Mouse (Mus musculus) hindlimb bud, embryonic 11.5 days (tissue): ENCODE measurements around the gene Gm49395.

ENCODE experiments used
- DNase-seq: peaks from one replicate; pipeline ENCODE4 v3.0.0-alpha.2; 2012; ENCODE audit warnings: low read depth, low spot score; ENCODE audit errors: extremely low spot score

The Gm49395 gene

DNA sequence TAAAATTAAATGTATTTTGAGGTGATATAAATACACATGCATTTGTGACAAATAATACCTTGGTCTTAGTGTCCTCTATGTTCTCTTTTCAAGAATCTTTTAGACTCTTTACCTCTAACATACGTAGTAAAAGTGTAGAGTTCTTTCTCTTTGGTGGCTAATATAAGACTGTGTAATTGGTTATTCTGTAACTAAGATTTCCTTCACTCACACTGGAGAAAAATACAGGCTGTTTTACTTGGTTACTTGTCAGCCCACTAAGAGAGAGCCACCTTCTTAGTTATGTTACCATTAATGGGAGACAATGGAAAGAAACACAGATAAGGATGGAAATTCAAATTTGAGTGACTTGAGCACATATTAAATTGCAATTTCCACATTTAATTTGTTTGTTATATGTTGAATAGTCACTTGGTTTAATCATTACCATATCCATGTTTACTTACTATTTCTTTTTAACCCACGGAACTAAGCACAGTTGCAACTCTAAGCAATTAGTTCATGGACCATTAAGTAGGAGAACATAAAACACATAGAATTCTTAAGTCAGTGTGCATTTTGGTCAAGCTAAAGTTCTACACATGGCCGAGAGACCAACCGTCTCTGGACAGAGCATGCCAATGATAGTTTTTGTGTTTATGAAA, 34.3 kb downstream of the Gm49395 start:
- DNase-seq = no peak

DNA sequence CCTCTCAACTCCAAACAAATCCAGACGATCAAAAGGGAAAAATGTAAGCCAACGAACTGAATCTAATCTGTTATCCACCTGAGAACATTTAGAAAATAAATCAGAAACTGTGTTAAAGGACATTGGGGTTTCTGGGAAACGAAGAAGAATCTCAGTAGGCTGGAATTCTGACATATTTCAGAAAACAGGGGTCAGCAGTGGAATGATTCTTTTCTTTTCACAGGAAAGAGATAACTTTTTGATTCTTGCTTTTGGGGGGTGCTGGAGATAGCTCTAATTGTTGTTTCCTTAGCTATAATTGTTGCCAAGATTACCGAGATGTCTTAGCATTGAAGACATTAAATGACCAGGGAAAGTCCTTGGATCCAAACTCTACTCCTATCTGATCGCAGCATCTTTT, 44.2 kb downstream of the Gm49395 start:
- DNase-seq = no peak

DNA sequence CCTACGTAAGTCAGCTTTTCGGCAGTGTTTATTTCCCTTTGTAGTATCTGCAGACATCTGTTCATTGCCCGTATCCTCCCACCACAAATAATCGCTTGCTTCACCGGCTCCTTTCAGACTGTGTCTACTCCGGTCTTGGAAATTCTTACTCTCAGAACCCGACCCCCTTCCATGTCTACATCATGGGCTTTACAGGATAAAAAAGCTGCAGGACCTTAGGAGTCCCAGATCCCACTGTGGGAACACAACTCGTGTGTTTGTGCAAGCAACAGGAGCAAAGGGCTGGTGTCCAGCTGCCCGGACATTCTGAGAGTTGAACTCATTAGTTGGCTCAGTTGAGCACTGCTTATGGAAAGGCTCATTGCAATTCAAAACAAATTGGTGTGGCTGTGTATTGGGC, 46.9 kb downstream of the Gm49395 start:
- DNase-seq = no peak

DNA sequence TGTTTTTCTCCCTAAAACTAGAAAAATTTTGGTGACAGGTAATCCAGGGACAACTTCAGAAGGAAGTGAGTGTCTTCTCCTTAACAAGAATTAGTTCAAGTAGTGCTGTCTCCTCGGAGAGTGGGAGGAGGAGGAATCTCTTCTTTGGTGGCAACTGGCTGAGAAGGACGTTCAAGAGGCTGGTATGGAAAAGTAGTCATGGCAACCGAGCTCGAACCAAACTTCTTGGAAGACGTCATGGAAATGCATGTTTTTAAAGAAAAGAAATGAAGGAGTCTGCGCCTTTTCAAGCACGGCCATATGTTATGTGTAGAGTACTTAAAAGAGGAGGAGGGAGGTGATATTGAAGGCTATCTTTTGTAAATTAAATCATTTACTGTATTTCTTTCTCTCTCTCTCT, 49.2 kb downstream of the Gm49395 start:
- no peak for DNase-seq

DNA sequence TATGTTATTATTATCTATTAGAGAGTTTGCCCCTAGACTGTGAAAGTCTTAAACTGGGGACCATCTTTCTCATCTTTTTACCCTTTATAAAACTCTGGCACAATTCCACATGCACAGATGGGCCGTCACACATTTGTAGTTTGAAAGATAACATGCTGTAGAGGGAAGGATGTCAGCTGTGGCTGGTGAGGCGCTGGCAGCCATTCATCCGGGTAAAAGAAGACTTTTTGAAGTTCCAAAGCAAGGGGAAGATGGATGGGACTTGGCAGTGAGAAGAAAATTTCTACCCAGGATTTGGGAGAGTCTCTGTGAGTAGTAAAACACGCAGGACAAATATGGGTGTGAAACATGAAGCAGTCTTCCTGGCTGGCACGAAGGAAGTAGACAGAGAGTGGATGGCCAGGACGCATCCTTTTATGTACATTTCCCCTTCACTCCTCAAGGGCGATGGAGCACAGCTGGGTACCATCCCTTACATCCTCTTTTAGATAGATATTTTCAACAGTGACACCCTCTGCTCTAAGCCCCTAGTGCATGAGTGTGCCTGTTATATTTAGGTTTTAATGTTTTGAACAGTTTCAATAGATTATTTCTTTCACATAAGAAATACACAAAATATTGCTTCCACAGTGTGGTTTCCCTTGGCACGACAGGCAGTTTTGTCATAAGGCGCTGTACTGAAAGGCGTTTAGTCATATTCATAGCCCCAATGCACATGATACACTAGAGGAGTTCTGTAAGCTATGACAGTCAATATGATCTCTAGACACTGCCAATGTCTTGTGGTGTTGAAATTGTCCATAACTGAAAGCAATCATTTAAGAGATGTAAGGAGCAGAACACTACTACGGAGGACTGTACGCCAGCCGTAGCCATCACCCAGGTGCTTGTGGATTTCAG, 50.8 kb downstream of the Gm49395 start:
- no peak for DNase-seq

DNA sequence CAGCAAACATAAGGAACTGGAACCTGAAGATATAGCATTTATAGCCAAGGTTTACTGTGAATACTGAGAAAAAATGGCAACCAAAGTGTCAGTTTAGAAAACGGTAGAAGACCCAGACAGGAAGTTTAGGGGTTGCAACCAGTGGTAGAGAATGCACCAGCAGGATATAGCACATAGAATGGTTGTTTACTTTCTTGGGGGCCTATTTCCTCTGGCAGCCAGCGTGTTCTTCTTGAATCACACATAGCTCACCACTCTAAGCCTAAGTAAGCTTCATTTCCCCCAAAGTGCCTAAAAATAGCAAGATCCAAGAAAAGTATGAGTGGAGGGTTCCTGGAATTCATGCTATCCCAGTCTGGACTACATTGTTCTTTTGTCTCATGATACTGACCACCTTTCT, 59.1 kb downstream of the Gm49395 start:
- no peak for DNase-seq

DNA sequence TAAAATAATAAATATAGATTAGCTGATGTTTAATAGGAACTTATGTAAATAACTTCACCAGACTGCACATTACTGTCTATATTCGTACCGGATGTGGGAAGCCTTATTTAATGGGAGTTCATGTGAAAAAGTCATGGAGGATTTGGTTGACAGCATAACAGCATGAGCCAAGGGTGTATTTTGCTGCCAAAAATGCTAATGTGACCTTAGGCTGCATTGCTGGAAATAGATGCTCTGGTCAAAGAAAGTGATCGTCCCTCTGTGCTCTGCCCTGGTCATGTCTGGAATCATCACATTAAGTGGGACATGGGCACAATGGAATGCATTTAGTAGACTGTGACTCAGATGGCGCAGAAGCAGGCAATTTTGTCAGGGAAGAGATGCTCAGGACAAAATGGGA, 64.4 kb downstream of the Gm49395 start:
- DNase-seq = no peak

DNA sequence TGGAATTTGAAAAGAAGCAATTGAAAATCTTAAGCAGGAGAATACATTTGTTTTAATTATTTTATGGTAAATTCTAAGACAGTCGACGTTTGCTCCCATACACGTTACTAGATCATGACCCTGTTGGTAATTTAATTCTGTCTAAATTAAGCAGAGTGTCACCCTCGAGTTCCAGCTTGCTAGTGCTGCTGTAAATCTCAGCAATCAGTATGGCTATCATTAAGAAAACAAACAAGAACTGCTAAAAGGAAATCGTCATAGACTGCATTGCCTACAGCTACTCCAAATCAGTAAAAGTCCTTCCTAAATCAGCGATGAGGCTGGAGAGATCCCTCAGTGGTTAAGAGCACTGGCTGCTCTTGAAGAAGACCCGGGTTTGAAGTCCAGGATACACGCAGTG, 66.3 kb downstream of the Gm49395 start:
- no peak for DNase-seq

DNA sequence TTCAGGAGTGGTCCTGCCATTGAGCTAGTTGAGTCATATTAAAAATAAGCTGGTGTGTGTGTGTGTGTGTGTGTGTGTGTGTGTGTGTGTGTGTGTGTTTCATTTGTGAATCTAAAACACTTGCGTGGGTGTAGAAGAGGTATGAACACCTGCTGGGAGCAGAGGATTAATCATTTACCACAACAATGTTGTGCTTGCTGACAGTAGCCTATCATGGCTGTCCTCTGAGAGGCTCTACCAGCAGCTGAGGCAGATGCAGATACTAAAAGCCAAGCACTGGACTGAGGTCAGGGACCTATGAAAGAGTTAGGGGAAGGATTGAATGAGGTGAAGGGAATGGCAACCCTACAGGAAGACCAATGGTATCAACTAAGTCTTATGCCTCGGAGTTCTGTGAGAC, 68.6 kb downstream of the Gm49395 start:
- DNase-seq = no peak

DNA sequence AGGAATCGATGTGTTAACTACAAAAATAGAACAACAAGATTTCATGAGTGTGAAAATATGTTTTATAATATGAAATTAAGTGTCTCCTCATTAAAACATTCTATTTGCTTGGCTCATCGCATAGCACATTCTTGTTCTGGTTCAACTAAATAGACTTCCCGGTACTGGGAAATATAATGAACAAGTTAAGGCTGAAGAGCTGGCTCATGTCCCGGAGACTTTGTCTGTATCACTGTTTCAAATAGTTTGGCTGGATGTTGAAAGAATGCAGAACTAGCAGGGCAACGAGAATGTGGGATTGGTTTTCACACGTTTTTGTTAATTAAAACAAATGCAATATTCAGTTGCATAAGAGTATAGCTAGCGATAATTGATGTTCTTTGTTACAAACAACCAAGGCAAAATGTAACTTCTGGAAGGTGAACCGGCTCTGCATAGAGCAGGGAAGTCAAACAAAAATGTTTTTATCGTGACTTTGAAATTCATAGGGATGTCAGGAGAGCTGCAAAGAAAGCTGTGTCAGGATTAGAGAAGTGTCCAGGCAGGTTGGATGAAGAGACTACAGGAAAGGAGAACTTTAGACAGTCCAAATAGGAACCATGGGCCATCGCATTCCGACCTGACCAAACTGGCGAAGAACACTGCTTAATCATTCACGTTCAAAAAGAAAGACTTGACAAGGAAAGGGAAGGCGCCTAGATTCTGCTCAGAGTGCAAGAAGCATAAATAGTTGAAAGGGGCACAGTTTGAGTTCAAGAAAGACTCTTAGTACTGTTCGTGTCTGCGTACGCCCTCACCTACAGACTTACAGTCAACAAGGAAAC, 70.3 kb downstream of the Gm49395 start:
- DNase-seq = no peak

DNA sequence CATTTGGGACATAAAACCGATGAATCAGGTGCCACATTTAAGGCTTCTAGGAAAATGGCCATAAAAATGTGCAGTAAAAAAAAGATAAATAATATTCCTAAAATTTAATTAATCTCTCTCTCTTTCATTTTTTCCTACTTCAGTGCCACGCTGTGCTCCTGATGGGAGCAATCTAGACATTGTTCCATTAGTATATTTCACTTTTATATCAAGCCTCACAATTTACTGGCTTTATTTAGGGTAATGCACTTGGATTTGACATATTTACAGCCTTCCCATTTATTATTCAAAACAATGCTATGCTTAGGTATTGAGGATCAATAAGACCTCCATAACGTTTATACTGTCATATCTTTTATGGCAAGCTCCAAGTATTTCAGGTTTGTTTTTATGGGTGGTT, 76.3 kb downstream of the Gm49395 start:
- DNase-seq = no peak

DNA sequence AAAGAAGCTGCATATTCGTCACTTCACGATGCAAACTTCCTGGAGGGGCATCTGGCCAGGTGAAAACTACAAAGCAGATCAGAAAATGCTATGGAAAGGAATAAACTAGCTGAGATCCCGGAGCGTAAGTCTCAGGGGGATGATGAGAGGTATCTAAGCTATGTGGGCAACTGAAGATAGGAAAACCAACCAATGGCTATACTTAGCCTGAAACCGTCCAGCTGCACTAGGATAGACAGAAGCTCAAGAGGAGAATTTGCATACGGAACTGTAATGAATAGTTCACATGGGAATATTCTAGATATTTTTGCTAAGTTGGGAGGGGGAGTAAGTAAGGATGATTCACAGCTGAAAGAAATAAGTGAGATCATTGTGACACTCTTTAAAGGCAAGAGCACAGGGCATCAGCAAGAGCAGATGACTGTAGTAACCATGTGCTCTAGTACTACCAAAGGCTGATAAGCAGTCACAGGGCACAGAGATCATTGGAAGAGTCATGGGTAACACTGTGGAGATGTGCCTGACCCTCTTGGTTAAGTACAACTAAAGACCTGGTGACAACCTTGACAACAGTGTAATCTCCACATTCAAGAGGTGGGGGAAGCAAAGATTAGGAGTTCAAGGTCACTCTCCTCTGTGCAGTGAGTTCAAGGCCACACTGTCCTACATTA, 79.5 kb downstream of the Gm49395 start:
- DNase-seq = no peak

DNA sequence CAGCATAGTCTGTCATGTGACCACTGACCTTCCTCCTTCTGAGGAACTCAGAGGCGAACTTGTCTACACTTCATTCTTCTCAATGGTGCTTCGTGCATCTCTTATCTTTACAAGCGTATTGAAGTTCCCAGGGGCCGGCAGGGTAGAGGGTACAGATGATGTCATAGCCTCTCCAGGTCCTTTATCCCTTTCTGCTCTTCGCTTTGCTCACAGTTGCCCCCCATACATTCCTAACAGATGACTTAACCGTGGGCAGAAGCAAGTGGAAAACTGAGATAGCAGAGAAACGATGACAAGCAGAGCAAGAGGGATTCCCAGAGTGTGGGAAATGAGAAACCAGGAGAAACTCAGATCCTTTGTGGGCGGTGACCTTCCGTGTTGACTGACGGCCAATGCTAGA, 80.3 kb downstream of the Gm49395 start:
- DNase-seq = no peak

DNA sequence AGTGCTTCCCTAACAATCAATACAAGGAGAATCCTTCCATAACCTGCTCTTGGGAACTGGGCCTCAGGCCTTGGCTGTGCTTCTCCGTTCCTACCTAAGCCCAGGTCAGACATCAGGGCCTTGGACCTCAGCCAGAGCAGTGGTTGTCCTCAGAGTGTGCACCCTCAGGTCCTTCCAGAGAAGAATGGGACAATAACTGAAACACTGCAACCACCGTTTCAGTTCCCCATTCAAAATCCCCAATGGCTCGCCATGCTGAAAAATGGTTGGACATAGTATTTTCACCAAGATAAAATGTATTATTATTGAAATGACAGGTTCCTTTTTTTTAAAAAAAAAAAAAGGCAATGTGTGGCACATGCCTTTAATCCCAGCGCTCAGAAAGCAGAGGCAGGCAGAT, 81.0 kb downstream of the Gm49395 start:
- DNase-seq = no peak

DNA sequence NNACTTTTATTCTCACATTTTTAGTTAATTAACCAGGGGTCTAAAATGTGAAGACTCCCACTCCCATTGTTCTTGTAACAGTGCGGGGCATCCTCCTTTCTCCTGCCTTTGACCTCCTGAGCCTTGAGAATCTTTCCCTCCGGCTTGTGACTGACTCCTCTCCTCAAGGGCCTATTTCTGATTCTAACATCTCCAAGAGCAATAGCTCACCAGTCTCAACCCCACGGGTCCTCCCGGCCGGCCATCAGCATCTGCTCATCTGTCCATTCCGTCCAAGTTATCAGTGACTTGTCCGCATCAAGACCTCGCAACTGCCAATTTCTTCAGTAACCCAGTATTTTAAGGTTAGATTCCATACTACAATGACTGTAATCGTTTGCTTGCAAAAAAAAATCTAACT, 84.2 kb downstream of the Gm49395 start:
- no peak for DNase-seq

DNA sequence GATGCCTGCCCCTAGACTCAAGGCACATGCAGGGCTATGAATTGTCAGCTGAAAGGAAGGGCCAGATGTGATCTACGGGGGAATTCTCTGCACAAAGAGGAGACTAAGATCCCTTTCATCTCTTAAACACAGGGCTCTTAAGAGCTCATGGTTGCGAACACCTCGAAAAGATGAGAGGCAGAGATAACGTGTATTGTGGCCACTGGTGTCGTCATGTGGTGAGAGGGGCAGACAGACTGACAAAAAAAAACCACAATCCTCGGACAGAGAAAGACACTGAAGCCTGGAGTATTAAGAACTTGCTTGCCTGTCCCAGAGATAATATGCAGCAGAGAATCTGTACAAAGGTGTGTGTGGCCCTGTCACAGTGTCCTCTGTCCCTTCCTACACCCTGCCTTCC, 90.2 kb downstream of the Gm49395 start:
- no peak for DNase-seq

DNA sequence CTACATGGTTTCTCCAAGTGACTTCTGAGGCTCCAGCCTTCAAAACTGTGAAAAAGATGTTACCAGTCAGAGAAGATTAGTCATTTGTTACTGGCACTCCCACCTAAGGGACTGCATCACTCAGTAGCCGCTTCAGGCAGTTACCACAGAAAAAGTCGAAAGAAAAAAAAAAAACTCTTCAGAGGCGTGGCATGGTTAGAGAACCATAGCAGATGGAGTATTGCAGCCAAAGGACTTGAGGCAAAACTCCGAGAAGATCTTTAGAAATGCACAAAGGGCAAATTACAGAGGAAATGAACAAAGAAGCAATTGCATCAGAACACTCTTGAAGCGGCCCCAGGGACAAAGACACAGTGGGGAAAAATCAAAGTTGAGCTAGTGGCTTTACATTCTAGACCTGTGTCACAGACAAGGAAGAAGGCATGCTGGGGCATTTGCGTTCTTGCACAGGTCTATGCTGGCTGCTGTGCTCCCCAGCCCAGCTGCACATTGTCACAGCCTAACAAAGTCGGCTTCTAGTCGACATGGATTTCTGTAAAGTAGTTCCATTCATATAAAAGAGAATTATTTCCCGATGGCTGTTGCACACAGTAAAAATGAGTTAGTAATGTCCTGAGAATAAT, 95.4 kb downstream of the Gm49395 start:
- no peak for DNase-seq

DNA sequence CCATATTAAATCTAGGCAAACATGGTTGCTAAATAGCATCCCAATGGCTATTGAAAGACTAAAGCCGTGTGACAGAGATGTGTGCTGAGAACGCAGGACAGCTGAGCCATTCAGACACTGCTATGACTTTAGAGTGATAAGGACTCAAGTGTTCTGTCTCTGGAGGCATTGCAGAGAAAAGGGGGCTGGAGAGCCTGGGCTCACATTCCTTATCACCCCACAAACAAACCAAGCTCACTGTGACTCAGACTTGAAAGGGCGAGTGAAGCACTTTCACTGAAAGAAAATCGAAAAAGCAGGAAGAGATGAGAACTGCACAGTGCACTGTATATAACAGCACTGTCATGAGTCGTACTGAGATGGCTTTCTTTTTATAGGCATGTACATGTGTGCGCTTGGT, 96.4 kb downstream of the Gm49395 start:
- no peak for DNase-seq

DNA sequence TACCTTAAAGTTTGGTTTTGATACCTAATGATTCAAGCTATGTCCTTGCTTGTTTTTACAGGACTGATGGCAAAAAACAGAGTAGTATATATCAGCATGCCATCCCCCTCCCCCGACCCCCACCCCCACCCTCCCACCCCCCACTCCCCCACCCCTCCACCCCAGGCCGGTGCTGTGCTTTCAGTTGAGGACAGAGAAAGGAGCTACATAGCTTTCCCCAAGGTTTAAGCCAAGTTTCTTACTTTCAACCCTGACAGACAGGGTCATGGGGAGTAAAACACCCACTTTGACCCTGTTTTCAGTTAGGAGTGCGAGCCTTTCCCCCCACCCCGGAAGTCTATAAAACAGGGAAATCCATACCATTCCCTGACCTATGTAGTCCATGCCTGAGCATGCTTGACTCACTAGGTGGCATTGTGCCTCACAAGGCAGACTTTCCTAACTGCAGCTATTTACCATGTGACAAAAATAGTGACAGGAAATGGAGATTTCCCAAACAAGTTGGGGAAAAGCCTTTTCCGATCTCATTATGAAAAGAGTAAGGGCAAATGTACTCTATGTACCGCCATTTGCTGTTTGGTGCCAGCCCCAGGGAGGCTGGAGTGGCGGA, 98.2 kb downstream of the Gm49395 start:
- no peak for DNase-seq

DNA sequence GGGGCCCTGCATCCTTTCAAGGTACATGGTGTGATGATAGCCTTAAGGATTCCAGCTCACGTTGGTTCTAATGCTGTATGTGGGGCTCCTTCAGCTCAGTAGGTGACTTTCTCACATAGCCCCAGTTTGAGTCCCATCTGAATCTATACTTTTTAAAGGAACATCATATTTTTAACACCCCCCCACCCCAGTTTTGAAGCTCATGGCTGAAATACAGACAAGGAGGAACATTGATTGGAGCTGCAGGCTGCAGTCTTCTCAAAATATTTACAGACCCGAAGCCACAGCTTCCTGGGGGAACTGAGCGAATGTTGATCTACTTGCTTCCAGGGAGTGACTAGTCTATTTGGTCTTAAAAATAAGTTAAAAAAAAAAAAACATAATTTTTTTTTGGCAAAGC, 98.9 kb downstream of the Gm49395 start:
- DNase-seq = no peak
